Mouse (Mus musculus): ENCODE results near the gene Vps41.

The Vps41 gene

DNA sequence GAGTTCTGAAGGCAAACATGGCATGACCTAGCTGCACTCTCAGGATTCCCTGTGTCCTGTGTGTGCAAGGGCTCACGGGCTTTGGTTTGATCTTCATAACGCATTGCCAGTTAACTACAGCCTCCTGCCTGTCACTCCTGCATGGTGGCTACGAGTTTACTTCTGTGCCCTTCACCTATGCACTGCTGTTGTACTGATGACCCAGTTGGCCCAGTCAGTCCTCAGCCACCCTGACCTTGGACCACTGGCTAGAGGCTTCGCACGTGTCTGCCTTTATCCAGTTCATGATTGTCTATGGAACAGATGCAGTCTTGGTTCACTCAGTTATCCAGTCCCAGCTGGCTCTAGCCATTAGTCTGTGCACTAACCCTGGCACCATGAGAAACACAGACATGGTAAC is 151.7 kb downstream of the Vps41 start:
- DNase-seq (ENCODE audit: low spot score), result no peak

DNA sequence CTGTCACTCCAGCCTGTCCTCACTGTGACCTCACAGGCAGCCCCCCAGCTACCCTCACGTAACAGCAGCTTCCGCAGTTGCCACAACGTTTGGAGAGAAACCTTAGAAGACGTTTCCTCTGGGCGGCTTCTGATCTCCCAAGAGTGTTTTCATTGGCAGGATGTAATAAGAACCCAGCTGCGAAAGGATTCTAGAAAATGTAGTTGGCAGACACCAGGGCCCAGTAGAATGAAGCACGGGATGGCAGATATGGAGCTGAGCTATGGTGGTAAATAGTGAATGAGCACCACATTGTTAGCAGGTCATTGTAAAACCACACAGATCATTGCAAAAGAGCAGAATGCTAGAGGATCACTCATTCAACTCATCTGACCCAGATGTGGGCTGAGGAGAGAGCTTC is 158.2 kb downstream of the Vps41 start:
- DNase-seq (ENCODE audit: low spot score), result no peak

DNA sequence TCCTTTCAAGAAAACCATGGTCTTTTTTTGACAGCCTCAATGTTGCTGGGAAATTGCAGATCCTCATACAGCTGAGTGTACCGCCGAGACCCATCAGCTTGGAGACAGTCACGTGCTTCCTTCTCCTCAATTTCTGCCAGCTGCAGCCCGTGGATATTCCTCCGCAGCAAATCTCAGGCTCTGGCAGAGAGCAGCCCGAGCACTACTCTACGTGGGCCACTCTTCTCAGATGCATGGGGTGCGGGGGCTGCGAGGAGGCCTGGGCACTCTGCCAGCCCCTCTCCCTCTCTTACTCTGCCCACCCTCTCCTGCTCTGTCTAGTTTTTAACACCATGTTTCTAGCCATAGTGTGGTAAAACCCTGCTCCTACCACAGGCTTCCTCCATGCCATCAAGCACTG is 175.8 kb downstream of the Vps41 start:
- DNase-seq (ENCODE audit: low spot score), result no peak

DNA sequence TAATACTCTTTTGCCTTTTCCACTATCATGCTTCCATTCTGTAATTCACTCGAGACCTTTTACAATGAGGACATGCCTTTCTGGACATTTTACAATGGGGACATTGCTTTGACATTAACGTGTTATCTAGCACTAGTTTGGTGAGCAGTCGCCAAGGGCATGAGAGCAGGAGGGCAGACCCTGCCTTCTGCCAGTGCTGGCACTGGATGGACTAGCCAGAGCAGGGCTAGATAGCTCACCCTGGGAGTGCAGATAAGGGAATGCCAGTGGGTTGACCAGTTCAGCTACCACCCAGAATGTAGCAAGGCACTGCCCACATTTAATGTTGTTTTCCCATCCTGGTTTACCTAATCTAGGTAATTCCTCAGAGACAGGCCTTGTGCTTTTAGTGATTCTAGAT is 179.7 kb downstream of the Vps41 start:
- no peak for DNase-seq (ENCODE audit: low spot score)

DNA sequence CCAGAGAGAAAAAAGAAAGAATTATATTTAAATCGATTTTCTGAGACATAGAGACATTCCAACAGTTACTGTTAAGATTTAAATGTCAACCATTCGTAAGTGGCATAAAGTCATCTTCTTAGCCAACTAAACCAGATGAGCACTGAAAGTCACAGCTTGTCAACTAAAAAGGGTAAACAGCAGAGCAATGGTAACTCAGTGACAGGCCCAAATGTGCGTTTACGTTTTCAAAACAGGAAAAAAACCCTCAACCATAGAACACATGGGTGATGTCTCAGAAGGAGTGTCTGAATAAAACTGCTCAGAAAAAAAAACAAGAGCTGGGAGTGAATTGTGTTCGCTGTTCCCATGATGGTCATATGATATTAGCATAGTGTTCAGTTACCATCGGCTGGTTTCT is 186.5 kb downstream of the Vps41 start:
- DNase-seq (ENCODE audit: low spot score), result no peak

DNA sequence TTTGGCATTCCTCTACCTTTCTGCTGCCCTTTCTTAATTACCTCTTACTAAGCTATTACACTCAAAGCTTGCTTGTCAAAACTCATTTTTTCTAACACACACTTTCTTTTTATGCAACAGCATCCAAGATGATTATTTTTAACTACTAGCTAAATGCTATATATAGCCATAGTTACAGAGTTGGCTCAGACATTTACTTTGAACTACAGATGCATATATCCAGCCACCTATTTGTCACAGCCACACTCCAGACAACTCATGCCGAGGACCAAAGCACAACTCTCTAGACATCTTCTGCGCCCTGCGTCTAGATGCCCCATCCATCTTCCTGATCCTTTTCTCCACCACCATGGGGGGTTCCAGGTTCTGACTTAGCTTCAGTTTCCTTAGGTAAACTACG is 197.7 kb downstream of the Vps41 start:
- no peak for DNase-seq (ENCODE audit: low spot score)
